Mouse (Mus musculus): ENCODE measurements at regions not wholly inside any gene's neighbourhood (a gene's known extent, or its start where the extent isn't known, plus 50 kb on each side); places are given as distances from the start of the nearest gene placed in this dataset.

- H3K9ac ChIP-seq (ENCODE audit: low read length), result peak overlapping the region; percentile 85
- no peaks in the 10 kb centered on the region for H3K9me3 ChIP-seq (replicated peaks; ENCODE audit: control insufficient read depth, low read length)
- no peaks in the 10 kb centered on the region for H3K27me3 ChIP-seq (replicated peaks; ENCODE audit: control insufficient read depth, insufficient read depth, low read length)
- 49% methylated on average over 6 of the region's 6 CpGs for WGBS
- peak overlapping the region; percentile 86 for H3K4me2 ChIP-seq (ENCODE audit: low read length)
- DNase-seq (ENCODE audit: low spot score) (no peak), ATAC-seq (no peak)
- H3K4me1 ChIP-seq (ENCODE audit: control insufficient read depth, insufficient read depth, low read length), result peaks cover 14% of the 10 kb centered on the region
- no peaks in the 10 kb centered on the region for H3K36me3 ChIP-seq (ENCODE audit: control insufficient read depth, insufficient read depth, low read length)
- peak overlapping the region; percentile 84 for H3K4me3 ChIP-seq (ENCODE audit: low read depth, low read length)
- H3K27ac ChIP-seq (ENCODE audit: low read depth, low read length), result no peak overlapping the region
Observed at GRCm38 (mm10) chr15:68360956-68361908, 1860.5 kb upstream of the Lrrc6 start.

- WGBS, result 82% methylated on average over 3 of the region's 3 CpGs
- H3K27me3 ChIP-seq (replicated peaks; ENCODE audit: control insufficient read depth, insufficient read depth, low read length), result no peaks in the 10 kb centered on the region
- no peaks in the 10 kb centered on the region for H3K36me3 ChIP-seq (ENCODE audit: control insufficient read depth, insufficient read depth, low read length)
- no peak for ATAC-seq
- no peak overlapping the region for H3K27ac ChIP-seq (ENCODE audit: low read depth, low read length)
- H3K4me3 ChIP-seq (ENCODE audit: low read depth, low read length), result no peak overlapping the region
- H3K4me1 ChIP-seq (ENCODE audit: control insufficient read depth, insufficient read depth, low read length), result peaks cover 14% of the 10 kb centered on the region
- no peaks in the 10 kb centered on the region for H3K9me3 ChIP-seq (replicated peaks; ENCODE audit: control insufficient read depth, low read length)
- DNase-seq (ENCODE audit: low spot score), result no peak
- H3K4me2 ChIP-seq (ENCODE audit: low read length), result no peak overlapping the region
- H3K9ac ChIP-seq (ENCODE audit: low read length), result no peak overlapping the region
Observed at GRCm38 (mm10) chr15:68359496-68359895, 1858.8 kb upstream of the Lrrc6 start.

- 83% methylated on average over 1 of the region's 1 CpGs for WGBS
- Histone ChIP-seq H3K27me3 (replicated peaks; ENCODE audit: control insufficient read depth, insufficient read depth, low read length) (no peaks in the 10 kb centered on the region), H3K9me3 (replicated peaks; ENCODE audit: control insufficient read depth, low read length) (no peaks in the 10 kb centered on the region), H3K36me3 (ENCODE audit: control insufficient read depth, insufficient read depth, low read length) (no peaks in the 10 kb centered on the region), H3K4me3 (ENCODE audit: low read depth, low read length) (no peak overlapping the region), H3K4me1 (ENCODE audit: control insufficient read depth, insufficient read depth, low read length) (peaks cover under 1% of the 10 kb centered on the region), H3K4me2 (ENCODE audit: low read length) (no peak overlapping the region), H3K27ac (ENCODE audit: low read depth, low read length) (no peak overlapping the region), H3K9ac (ENCODE audit: low read length) (no peak overlapping the region)
- DNase-seq (ENCODE audit: low spot score) (no peak), ATAC-seq (no peak)
Observed at GRCm38 (mm10) chr15:68355957-68356356, 1855.2 kb upstream of the Lrrc6 start.

- ATAC-seq, result no peak
- H3K9ac ChIP-seq (ENCODE audit: low read length), result no peak overlapping the region
- no peak overlapping the region for H3K4me2 ChIP-seq (ENCODE audit: low read length)
- no peaks in the 10 kb centered on the region for H3K27me3 ChIP-seq (replicated peaks; ENCODE audit: control insufficient read depth, insufficient read depth, low read length)
- no peaks in the 10 kb centered on the region for H3K4me1 ChIP-seq (ENCODE audit: control insufficient read depth, insufficient read depth, low read length)
- no peak overlapping the region for H3K27ac ChIP-seq (ENCODE audit: low read depth, low read length)
- no peak overlapping the region for H3K4me3 ChIP-seq (ENCODE audit: low read depth, low read length)
- WGBS, result 94% methylated on average over 3 of the region's 3 CpGs
- H3K9me3 ChIP-seq (replicated peaks; ENCODE audit: control insufficient read depth, low read length), result no peaks in the 10 kb centered on the region
- no peak for DNase-seq (ENCODE audit: low spot score)
- H3K36me3 ChIP-seq (ENCODE audit: control insufficient read depth, insufficient read depth, low read length), result 0 out of 2 replicates have a peak, but pooled peaks cover 3% of the 10 kb centered on the region
Observed at GRCm38 (mm10) chr15:68344652-68345051, 1843.9 kb upstream of the Lrrc6 start.

- H3K36me3 ChIP-seq (ENCODE audit: control insufficient read depth, insufficient read depth, low read length), result 0 out of 2 replicates have a peak, but pooled peaks cover 3% of the 10 kb centered on the region
- H3K27me3 ChIP-seq (replicated peaks; ENCODE audit: control insufficient read depth, insufficient read depth, low read length), result no peaks in the 10 kb centered on the region
- no peak overlapping the region for H3K4me2 ChIP-seq (ENCODE audit: low read length)
- DNase-seq (ENCODE audit: low spot score), result no peak
- no peaks in the 10 kb centered on the region for H3K9me3 ChIP-seq (replicated peaks; ENCODE audit: control insufficient read depth, low read length)
- 92% methylated on average over 1 of the region's 1 CpGs for WGBS
- no peak overlapping the region for H3K4me3 ChIP-seq (ENCODE audit: low read depth, low read length)
- no peak overlapping the region for H3K27ac ChIP-seq (ENCODE audit: low read depth, low read length)
- no peak overlapping the region for H3K9ac ChIP-seq (ENCODE audit: low read length)
- ATAC-seq, result no peak
- H3K4me1 ChIP-seq (ENCODE audit: control insufficient read depth, insufficient read depth, low read length), result no peaks in the 10 kb centered on the region
Observed at GRCm38 (mm10) chr15:68342542-68342941, 1841.8 kb upstream of the Lrrc6 start.

DNA sequence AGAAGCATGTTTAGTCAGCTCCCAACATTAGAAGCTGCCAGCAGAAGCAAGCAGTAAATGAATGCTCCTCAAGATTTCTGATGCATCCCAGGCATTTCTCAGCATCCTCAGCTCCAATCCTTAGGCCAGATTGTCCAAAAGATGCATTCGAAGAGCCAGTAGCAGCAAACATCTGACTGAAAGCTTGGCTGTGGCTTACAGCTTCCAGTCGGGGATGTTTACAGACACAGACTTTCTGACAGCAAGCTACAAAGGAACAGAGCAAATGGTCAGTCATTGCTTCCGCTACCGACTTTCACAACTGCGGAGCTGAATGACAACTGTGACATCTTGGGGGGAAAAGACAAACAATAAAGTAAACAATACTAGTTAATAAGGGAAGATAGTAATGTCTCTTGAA, 1840.3 kb upstream of the Lrrc6 start:
- WGBS, result 89% methylated on average over 5 of the region's 5 CpGs
- H3K4me2 ChIP-seq (ENCODE audit: low read length), result no peak overlapping the region
- H3K4me1 ChIP-seq (ENCODE audit: control insufficient read depth, insufficient read depth, low read length), result no peaks in the 10 kb centered on the region
- H3K27ac ChIP-seq (ENCODE audit: low read depth, low read length), result no peak overlapping the region
- H3K36me3 ChIP-seq (ENCODE audit: control insufficient read depth, insufficient read depth, low read length), result 0 out of 2 replicates have a peak, but pooled peaks cover 3% of the 10 kb centered on the region
- DNase-seq (ENCODE audit: low spot score), result no peak
- ATAC-seq, result no peak
- H3K4me3 ChIP-seq (ENCODE audit: low read depth, low read length), result no peak overlapping the region
- no peak overlapping the region for H3K9ac ChIP-seq (ENCODE audit: low read length)
- no peaks in the 10 kb centered on the region for H3K27me3 ChIP-seq (replicated peaks; ENCODE audit: control insufficient read depth, insufficient read depth, low read length)
- H3K9me3 ChIP-seq (replicated peaks; ENCODE audit: control insufficient read depth, low read length), result no peaks in the 10 kb centered on the region

DNA sequence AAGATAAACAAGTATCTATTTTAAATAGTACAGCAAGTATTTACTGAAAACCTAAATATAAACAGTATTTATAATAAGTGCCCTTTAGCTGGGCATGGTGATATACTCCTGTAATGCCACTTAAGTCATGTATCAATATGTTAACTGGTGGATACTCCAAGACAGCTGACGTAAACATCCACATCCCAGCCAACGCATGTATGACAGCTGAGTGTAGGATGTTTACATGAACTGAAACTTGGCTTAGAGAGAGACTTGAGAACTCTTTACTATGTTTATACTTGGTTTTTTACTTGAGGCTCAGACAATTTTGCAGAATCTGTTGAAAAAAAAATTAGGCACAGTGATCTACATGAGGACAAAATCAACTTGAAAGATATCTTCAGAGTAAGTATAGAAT, 1836.6 kb upstream of the Lrrc6 start:
- no peaks in the 10 kb centered on the region for H3K4me1 ChIP-seq (ENCODE audit: control insufficient read depth, insufficient read depth, low read length)
- H3K9me3 ChIP-seq (replicated peaks; ENCODE audit: control insufficient read depth, low read length), result no peaks in the 10 kb centered on the region
- no peak overlapping the region for H3K4me2 ChIP-seq (ENCODE audit: low read length)
- H3K27ac ChIP-seq (ENCODE audit: low read depth, low read length), result no peak overlapping the region
- no peaks in the 10 kb centered on the region for H3K27me3 ChIP-seq (replicated peaks; ENCODE audit: control insufficient read depth, insufficient read depth, low read length)
- 88% methylated on average over 2 of the region's 2 CpGs for WGBS
- H3K4me3 ChIP-seq (ENCODE audit: low read depth, low read length), result no peak overlapping the region
- 0 out of 2 replicates have a peak, but pooled peaks cover 3% of the 10 kb centered on the region for H3K36me3 ChIP-seq (ENCODE audit: control insufficient read depth, insufficient read depth, low read length)
- no peak overlapping the region for H3K9ac ChIP-seq (ENCODE audit: low read length)
- DNase-seq (ENCODE audit: low spot score) (no peak), ATAC-seq (no peak)

- no peak for ATAC-seq
Observed at GRCm38 (mm10) chr15:68335837-68336236, 1835.1 kb upstream of the Lrrc6 start.

GRCm38 (mm10) chr15:68316116-68316515, 1815.4 kb upstream of the Lrrc6 start:
- Histone ChIP-seq H3K27ac (ENCODE audit: low read depth, low read length) (no peak overlapping the region), H3K4me3 (ENCODE audit: low read depth, low read length) (no peak overlapping the region), H3K27me3 (replicated peaks; ENCODE audit: control insufficient read depth, insufficient read depth, low read length) (no peaks in the 10 kb centered on the region), H3K9ac (ENCODE audit: low read length) (no peak overlapping the region), H3K9me3 (replicated peaks; ENCODE audit: control insufficient read depth, low read length) (no peaks in the 10 kb centered on the region), H3K4me1 (ENCODE audit: control insufficient read depth, insufficient read depth, low read length) (no peaks in the 10 kb centered on the region), H3K36me3 (ENCODE audit: control insufficient read depth, insufficient read depth, low read length) (no peaks in the 10 kb centered on the region), H3K4me2 (ENCODE audit: low read length) (no peak overlapping the region)
- 90% methylated on average over 1 of the region's 1 CpGs for WGBS
- DNase-seq (ENCODE audit: low spot score), result no peak
- no peak for ATAC-seq

More at GRCm38 (mm10) chr15:68335837-68336236, 1835.1 kb upstream of the Lrrc6 start:
- no peak for DNase-seq (ENCODE audit: low spot score)
- no peaks in the 10 kb centered on the region for H3K9me3 ChIP-seq (replicated peaks; ENCODE audit: control insufficient read depth, low read length)
- H3K4me1 ChIP-seq (ENCODE audit: control insufficient read depth, insufficient read depth, low read length), result no peaks in the 10 kb centered on the region
- H3K4me2 ChIP-seq (ENCODE audit: low read length), result no peak overlapping the region
- 0 out of 2 replicates have a peak, but pooled peaks cover 2% of the 10 kb centered on the region for H3K36me3 ChIP-seq (ENCODE audit: control insufficient read depth, insufficient read depth, low read length)
- H3K9ac ChIP-seq (ENCODE audit: low read length), result no peak overlapping the region
- H3K4me3 ChIP-seq (ENCODE audit: low read depth, low read length), result no peak overlapping the region
- no peak overlapping the region for H3K27ac ChIP-seq (ENCODE audit: low read depth, low read length)
- no peaks in the 10 kb centered on the region for H3K27me3 ChIP-seq (replicated peaks; ENCODE audit: control insufficient read depth, insufficient read depth, low read length)
